In the genomic region with DNA sequence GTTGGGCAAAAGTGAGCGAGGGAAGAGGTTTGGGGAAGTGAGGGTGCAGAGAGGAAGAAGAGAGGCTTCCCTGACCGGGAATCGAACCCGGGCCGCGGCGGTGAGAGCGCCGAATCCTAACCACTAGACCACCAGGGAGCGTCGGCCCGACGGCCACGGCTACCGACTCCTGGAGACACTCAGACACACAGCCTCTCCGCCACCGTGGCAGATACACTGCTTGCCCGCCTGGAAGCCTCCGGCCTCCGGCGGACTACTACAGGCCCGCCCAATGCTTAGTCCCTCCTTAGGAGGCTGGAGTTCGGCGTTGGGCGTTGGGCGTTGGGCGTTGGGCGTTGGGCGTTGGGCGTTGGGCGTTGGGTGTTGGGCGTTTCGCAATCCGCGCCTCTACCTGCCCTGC, we compare ENCODE assay signal across 7 mouse cellular contexts. TPM values are rescaled to one million over a fixed set of nuclear protein-coding genes. Genes with fewer than 3 reads are reported as not detected.
DNase-seq lines count a peak whose midpoint lies in the region; ATAC-seq and TF ChIP-seq lines count a peak whose summit lies in the region.
"Not testable (repeated sequence)": the region's sequence is repeated elsewhere in the genome, so short reads cannot be mapped to it uniquely, and the experiment has no call there.

No protein-coding gene starts in this region.

- peaks cover 24% of the 10 kb centered on the region for H3K27me3 ChIP-seq in embryonic facial prominence, embryonic 14.5 days (replicated peaks; ENCODE audit: control insufficient read depth, insufficient read depth, low read length)
- H3K27me3 ChIP-seq in hindbrain, embryonic 12.5 days = peaks cover 37% of the 10 kb centered on the region
- peaks cover 12% of the 10 kb centered on the region for H3K27me3 ChIP-seq in kidney, embryonic 14.5 days (ENCODE audit: control insufficient read depth, insufficient read depth, low read length)
- H3K27me3 ChIP-seq in liver, embryonic 14.5 days (ENCODE audit: control insufficient read depth, insufficient read depth, low read length) = peaks cover 17% of the 10 kb centered on the region
- H3K27me3 ChIP-seq in midbrain, embryonic 10.5 days (ENCODE audit: low read depth, poor library complexity, severe bottlenecking) = peaks cover 48% of the 10 kb centered on the region
- H3K27me3 ChIP-seq in neural tube, embryonic 13.5 days = peaks cover 33% of the 10 kb centered on the region

- not testable (repeated sequence) for TF ChIP-seq EP300 in liver, embryonic 14.5 days (IDR thresholded peaks at IDR 0.05; ENCODE audit: low read depth)

- not testable (repeated sequence) for H3K9me3 ChIP-seq in embryonic facial prominence, embryonic 14.5 days (ENCODE audit: control insufficient read depth, low read length); hindbrain, embryonic 12.5 days (replicated peaks); kidney, embryonic 14.5 days (ENCODE audit: control insufficient read depth, low read length); liver, embryonic 14.5 days (ENCODE audit: control insufficient read depth, low read length); midbrain, embryonic 10.5 days (replicated peaks); neural tube, embryonic 13.5 days

- H3K36me3 ChIP-seq in embryonic facial prominence, embryonic 14.5 days (ENCODE audit: control insufficient read depth, insufficient read depth, low read length); hindbrain, embryonic 12.5 days; kidney, embryonic 14.5 days (ENCODE audit: control insufficient read depth, insufficient read depth, low read length); liver, embryonic 14.5 days (replicated peaks; ENCODE audit: control insufficient read depth, insufficient read depth, low read depth); midbrain, embryonic 10.5 days; neural tube, embryonic 13.5 days: not testable (repeated sequence)

- H3K27ac ChIP-seq in embryonic facial prominence, embryonic 14.5 days (replicated peaks; ENCODE audit: low read depth, low read length); hindbrain, embryonic 12.5 days; kidney, embryonic 14.5 days (ENCODE audit: low read depth, low read length); liver, embryonic 14.5 days; midbrain, embryonic 10.5 days (replicated peaks); neural tube, embryonic 13.5 days (replicated peaks): not testable (repeated sequence)

- DNase-seq in embryonic facial prominence, embryonic 14.5 days (ENCODE audit: low spot score); liver, embryonic 14.5 days (ENCODE audit: low read depth in 3 of 3, low spot score in 3 of 3); midbrain, embryonic 10.5 days (ENCODE audit: low spot score): not testable (repeated sequence)

- no CpG with 5 or more reads among the region's 35 CpGs for WGBS in embryonic facial prominence, embryonic 14.5 days
- WGBS in hindbrain, embryonic 12.5 days = no CpG with 5 or more reads among the region's 35 CpGs
- WGBS in kidney, embryonic 14.5 days = no CpG with 5 or more reads among the region's 35 CpGs
- WGBS in liver, embryonic 14.5 days (ENCODE audit: insufficient replicate concordance) = no CpG with 5 or more reads among the region's 35 CpGs
- WGBS in midbrain, embryonic 10.5 days = no CpG with 5 or more reads among the region's 35 CpGs
- WGBS in neural tube, embryonic 13.5 days = 0% methylated on average over 1 of the region's 35 CpGs

- H3K4me2 ChIP-seq in embryonic facial prominence, embryonic 14.5 days (ENCODE audit: low read depth, low read length); hindbrain, embryonic 12.5 days (replicated peaks); kidney, embryonic 14.5 days (replicated peaks; ENCODE audit: low read depth, low read length); liver, embryonic 14.5 days (ENCODE audit: low read depth); neural tube, embryonic 13.5 days: not testable (repeated sequence)

- H3K4me1 ChIP-seq in embryonic facial prominence, embryonic 14.5 days (ENCODE audit: control insufficient read depth, insufficient read depth, low read length); hindbrain, embryonic 12.5 days; kidney, embryonic 14.5 days (ENCODE audit: control insufficient read depth, insufficient read depth, low read length); liver, embryonic 14.5 days (replicated peaks; ENCODE audit: control insufficient read depth in 2 of 2, insufficient read depth in 2 of 2, low read length in 1 of 2); midbrain, embryonic 10.5 days; neural tube, embryonic 13.5 days (replicated peaks): not testable (repeated sequence)

- not testable (repeated sequence) for TF ChIP-seq CTCF in liver, embryonic 14.5 days (IDR thresholded peaks at IDR 0.05; ENCODE audit: low read depth)

- ATAC-seq in embryonic facial prominence, embryonic 14.5 days (ENCODE audit: low read depth) = peak; percentile 67
- peak; percentile 28; the same call in 1 of the 2 replicates for ATAC-seq in frontal cortex, adult (ENCODE audit: low TSS enrichment)
- peak; percentile 51 for ATAC-seq in hindbrain, embryonic 12.5 days (ENCODE audit: low FRiP score)
- peak; percentile 66 for ATAC-seq in kidney, embryonic 14.5 days (ENCODE audit: low FRiP score, low TSS enrichment)
- ATAC-seq in liver, embryonic 14.5 days (ENCODE audit: insufficient read depth) = peak; percentile 73
- peak; percentile 28 for ATAC-seq in neural tube, embryonic 13.5 days (ENCODE audit: low read depth)

- not testable (repeated sequence) for H3K9ac ChIP-seq in embryonic facial prominence, embryonic 14.5 days (ENCODE audit: low read depth, low read length); hindbrain, embryonic 12.5 days; kidney, embryonic 14.5 days (ENCODE audit: low read depth, low read length); liver, embryonic 14.5 days (replicated peaks); neural tube, embryonic 13.5 days

- H3K4me3 ChIP-seq in embryonic facial prominence, embryonic 14.5 days (ENCODE audit: low read depth, low read length); hindbrain, embryonic 12.5 days; kidney, embryonic 14.5 days (ENCODE audit: low read length); liver, embryonic 14.5 days (ENCODE audit: insufficient read depth in 1 of 2, low read depth in 2 of 2, low read length in 2 of 2); neural tube, embryonic 13.5 days: not testable (repeated sequence)
- H3K4me3 ChIP-seq in midbrain, embryonic 10.5 days = 0 out of 2 replicates have a peak overlapping the region, but pooled peaks have one; percentile 21

RNA-seq across cellular contexts. Expression of gene Fcgr3, which starts 7.0 kb away (rescaled TPM):
- polyA plus RNA-seq in embryonic facial prominence, embryonic 14.5 days (2014; fragmentation: Nextera tagmentation; extraction: Ambion mirVana) = 20.5 and 25.0 TPM in 2 replicates
- polyA plus RNA-seq in hindbrain, embryonic 12.5 days (2016; fragmentation: Nextera tagmentation; extraction: Ambion mirVana) = 7.2 and 9.1 TPM in 2 replicates
- 7.0 and 7.9 TPM in 2 replicates for polyA plus RNA-seq in kidney, embryonic 14.5 days (2014; fragmentation: Nextera tagmentation; extraction: Ambion mirVana)
- polyA plus RNA-seq in liver, embryonic 14.5 days (2012; rRNA removed) = 12.7 and 14.6 TPM in 2 replicates
- polyA plus RNA-seq in liver, embryonic 14.5 days (2014; fragmentation: Nextera tagmentation; extraction: Ambion mirVana) = 19.2 and 24.6 TPM in 2 replicates
- 5.5 and 7.8 TPM in 2 replicates for polyA plus RNA-seq in midbrain, embryonic 10.5 days (2016; fragmentation: Nextera tagmentation; extraction: Ambion mirVana)
- 9.0 and 10.9 TPM in 2 replicates for polyA plus RNA-seq in neural tube, embryonic 13.5 days (2015; fragmentation: Nextera tagmentation; extraction: Ambion mirVana)

RNA-seq across cellular contexts. Expression of gene Cfap126, which starts 42.0 kb away (rescaled TPM):
- polyA plus RNA-seq in embryonic facial prominence, embryonic 14.5 days (2014; fragmentation: Nextera tagmentation; extraction: Ambion mirVana) = 4.4 and 12.3 TPM in 2 replicates
- 9.8 and 14.1 TPM in 2 replicates for polyA plus RNA-seq in hindbrain, embryonic 12.5 days (2016; fragmentation: Nextera tagmentation; extraction: Ambion mirVana)
- 2.9 and 3.8 TPM in 2 replicates for polyA plus RNA-seq in kidney, embryonic 14.5 days (2014; fragmentation: Nextera tagmentation; extraction: Ambion mirVana)
- 1.8 and 2.2 TPM in 2 replicates for polyA plus RNA-seq in liver, embryonic 14.5 days (2012; rRNA removed)
- polyA plus RNA-seq in liver, embryonic 14.5 days (2014; fragmentation: Nextera tagmentation; extraction: Ambion mirVana) = 1.9 and 2.6 TPM in 2 replicates
- polyA plus RNA-seq in midbrain, embryonic 10.5 days (2016; fragmentation: Nextera tagmentation; extraction: Ambion mirVana) = 2.8 and 2.9 TPM in 2 replicates
- 2.8 and 2.9 TPM in 2 replicates for polyA plus RNA-seq in neural tube, embryonic 13.5 days (2015; fragmentation: Nextera tagmentation; extraction: Ambion mirVana)

RNA-seq across cellular contexts. Expression of gene Fcgr4, which starts 53.0 kb away (rescaled TPM):
- 0.81 and 0.92 TPM in 2 replicates for polyA plus RNA-seq in embryonic facial prominence, embryonic 14.5 days (2014; fragmentation: Nextera tagmentation; extraction: Ambion mirVana)
- polyA plus RNA-seq in hindbrain, embryonic 12.5 days (2016; fragmentation: Nextera tagmentation; extraction: Ambion mirVana) = 0.25 and 0.45 TPM in 2 replicates
- polyA plus RNA-seq in kidney, embryonic 14.5 days (2014; fragmentation: Nextera tagmentation; extraction: Ambion mirVana) = 0.97 and 1.0 TPM in 2 replicates
- polyA plus RNA-seq in liver, embryonic 14.5 days (2012; rRNA removed) = 1.9 and 2.6 TPM in 2 replicates
- 1.7 and 2.0 TPM in 2 replicates for polyA plus RNA-seq in liver, embryonic 14.5 days (2014; fragmentation: Nextera tagmentation; extraction: Ambion mirVana)
- 0.25 TPM in 1 of 2 replicates, not detected in the other for polyA plus RNA-seq in midbrain, embryonic 10.5 days (2016; fragmentation: Nextera tagmentation; extraction: Ambion mirVana)
- not detected in 2 replicates for polyA plus RNA-seq in neural tube, embryonic 13.5 days (2015; fragmentation: Nextera tagmentation; extraction: Ambion mirVana)
